Mouse (Mus musculus) thymus, adult 2 months (tissue): ENCODE measurements around the gene Tnfaip2.

Experiments used
- CTCF ChIP-seq: fragments of 200-500 bp; IDR thresholded peaks from 2 replicates; pipeline ENCODE4 v1.5.1; 2012; ENCODE audit warnings: mild to moderate bottlenecking, control low read depth, low read length, moderate library complexity, borderline replicate concordance; ENCODE audit not compliant: control insufficient read depth, poor library complexity, insufficient read depth; ENCODE audit errors: extremely low read depth
- POLR2A ChIP-seq: fragments of 200-500 bp; IDR thresholded peaks from 2 replicates; pipeline ENCODE4 v1.6.1; 2012; ENCODE audit warnings: mild to moderate bottlenecking, low read length, control low read depth, moderate library complexity; ENCODE audit not compliant: control insufficient read depth, poor library complexity, insufficient read depth; ENCODE audit errors: extremely low read depth

DNA sequence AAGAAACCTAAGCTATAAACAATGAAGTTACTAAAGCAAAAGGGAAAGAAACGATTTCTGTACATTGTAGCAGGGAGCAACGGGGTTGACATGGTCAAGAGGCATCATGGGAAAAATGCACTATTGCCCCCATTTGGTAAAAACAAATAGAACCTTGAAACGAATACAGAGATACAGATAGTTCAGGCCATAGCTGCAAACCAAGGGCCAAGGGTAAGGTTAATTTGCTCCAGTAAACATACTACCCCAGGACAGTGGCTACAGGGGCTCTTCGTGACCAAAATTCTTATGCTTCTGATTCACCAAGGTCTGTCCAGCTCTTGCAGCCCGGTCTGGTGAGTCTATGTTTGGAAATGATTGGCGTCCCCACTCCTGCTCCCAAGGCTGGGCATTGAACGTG lies 21.3 kb downstream of the Tnfaip2 start:
- TF ChIP-seq POLR2A (no peak), CTCF (no peak)
